Mouse (Mus musculus): ENCODE measurements at regions not wholly inside any gene's neighbourhood (a gene's known extent, or its start where the extent isn't known, plus 50 kb on each side); places are given as distances from the start of the nearest gene placed in this dataset.

- no peak for DNase-seq
Measured at GRCm38 (mm10) chr3:36743399-36743798, 53.4 kb upstream of the Trpc3 start.

GRCm38 (mm10) chr3:36754358-36754950, 64.5 kb upstream of the Trpc3 start:
- no peak for DNase-seq

GRCm38 (mm10) chr3:36762065-36762653, 72.2 kb upstream of the Trpc3 start:
- no peak for DNase-seq

GRCm38 (mm10) chr3:36762847-36763246, 72.9 kb upstream of the Trpc3 start:
- no peak for DNase-seq

GRCm38 (mm10) chr3:36764741-36765140, 74.8 kb upstream of the Trpc3 start:
- DNase-seq, result no peak

- DNase-seq, result no peak
Measured at GRCm38 (mm10) chr3:36770096-36770495, 80.1 kb upstream of the Trpc3 start.

- no peak for DNase-seq
Measured at GRCm38 (mm10) chr3:36771011-36771410, 81.0 kb upstream of the Trpc3 start.

GRCm38 (mm10) chr3:36774023-36774422, 84.1 kb upstream of the Trpc3 start:
- DNase-seq, result no peak

- DNase-seq, result no peak
Measured at GRCm38 (mm10) chr3:36778448-36778847, 84.5 kb upstream of the 4932438A13Rik start.

- no peak for DNase-seq
Measured at GRCm38 (mm10) chr3:36786581-36786980, 76.3 kb upstream of the 4932438A13Rik start.

GRCm38 (mm10) chr3:36790245-36790644, 72.7 kb upstream of the 4932438A13Rik start:
- peak; percentile 19 for DNase-seq

- DNase-seq, result no peak
Measured at GRCm38 (mm10) chr3:36797025-36797424, 65.9 kb upstream of the 4932438A13Rik start.

GRCm38 (mm10) chr3:36798160-36798823, 64.6 kb upstream of the 4932438A13Rik start:
- DNase-seq, result no peak

GRCm38 (mm10) chr3:36810528-36810927, 52.4 kb upstream of the 4932438A13Rik start:
- DNase-seq, result no peak

All from liver (tissue).